Mouse (Mus musculus): ENCODE data around the gene Cat.
A peak's percentile ranks its signal among the peaks of the same experiment; 100 is the strongest.

Gene Cat

DNA sequence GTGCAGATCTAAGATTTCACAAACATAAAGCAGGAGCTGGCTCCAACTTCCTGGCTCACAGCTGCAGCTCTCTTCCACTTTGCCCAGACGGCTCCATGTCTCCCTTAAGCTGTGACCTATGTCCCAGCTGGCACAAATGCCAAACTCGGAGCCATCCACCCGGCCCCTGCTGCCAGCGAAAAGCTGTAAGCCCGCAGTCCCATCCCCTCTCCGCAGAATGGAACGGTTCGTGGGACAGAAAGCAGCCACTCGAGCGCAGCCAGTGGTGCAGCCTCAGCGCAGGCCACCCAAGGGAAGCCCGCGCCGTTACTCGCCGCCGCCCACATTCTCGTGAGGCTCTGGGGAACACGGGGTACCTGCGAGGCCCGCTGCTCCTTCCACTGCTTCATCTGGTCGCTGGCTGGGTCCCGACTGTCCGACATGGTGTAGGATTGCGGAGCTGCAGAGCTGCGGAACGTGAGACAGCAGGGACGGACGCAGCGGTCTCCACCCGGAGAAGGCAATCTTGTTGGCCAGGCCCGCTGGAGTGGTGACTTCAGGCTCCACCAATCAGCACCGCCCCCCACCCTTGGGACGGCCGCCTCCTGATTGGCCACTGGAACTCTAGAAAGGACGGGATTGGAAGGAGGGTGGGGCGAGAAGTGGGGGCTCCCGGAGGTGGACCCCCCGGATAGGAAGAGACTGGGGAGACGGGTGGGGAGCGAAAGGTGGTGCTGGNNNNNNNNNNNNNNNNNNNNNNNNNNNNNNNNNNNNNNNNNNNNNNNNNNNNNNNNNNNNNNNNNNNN is at the start of gene Cat:
Cat (minus strand) TSS at position 544 of the 785 bp plus-strand sequence.
- peak; percentile 97 for DNase-seq

- no peak for DNase-seq
These were observed 40.6 kb upstream of the Cat start for GRCm38 (mm10) chr2:103525596-103525995.

DNA sequence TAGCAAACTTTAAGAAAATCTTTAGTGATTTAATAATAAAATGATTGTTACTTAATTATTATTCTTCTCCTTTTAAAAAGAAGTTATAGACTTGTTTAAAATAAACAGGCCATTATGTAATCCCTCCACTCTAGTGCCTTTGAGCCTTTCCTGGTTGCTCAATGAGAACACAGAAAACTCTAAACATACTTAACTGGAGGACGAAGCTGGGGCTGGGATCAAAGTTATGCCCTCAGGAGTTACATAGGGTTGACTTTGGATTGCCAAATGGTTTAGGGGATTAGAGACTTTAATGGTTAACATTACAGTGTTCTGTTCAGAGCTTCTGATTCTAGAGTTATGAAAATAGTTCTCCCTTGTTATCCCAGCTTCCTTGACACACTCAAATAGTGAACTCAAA is 31.5 kb upstream of the Cat start:
- DNase-seq: no peak

DNA sequence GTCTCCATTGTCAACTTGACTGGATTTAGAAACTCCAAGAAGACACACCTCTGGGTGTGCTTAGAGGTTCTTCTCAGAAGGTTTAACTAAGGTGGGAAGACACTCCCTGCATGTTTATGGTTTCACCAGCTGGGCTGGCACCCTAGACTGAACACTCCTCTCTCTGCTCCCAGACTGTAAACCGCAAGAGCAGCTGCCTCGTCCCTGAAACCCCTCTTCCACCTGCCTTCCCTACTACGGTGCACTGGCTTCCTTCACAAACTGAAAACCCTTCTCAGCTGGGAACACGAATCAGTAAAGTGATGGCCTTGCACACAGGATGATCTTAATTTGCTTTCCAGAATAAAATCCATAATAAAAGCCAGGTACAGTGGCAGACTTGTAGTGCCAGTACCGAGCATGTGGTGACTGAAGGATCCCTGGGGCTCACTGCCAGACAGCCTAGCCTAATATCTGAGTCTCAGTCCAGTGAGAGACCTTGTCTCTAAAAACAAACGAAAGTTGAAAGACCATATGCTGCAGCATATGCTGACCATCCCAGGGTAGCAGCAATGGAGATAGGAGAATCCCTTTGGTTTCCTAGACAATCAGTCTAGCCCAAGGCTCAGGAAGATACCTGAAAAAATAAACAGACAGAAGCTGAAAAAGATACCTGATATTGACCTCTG is 30.7 kb upstream of the Cat start:
- DNase-seq: no peak

GRCm38 (mm10) chr2:103512066-103512795 is 27.3 kb upstream of the Cat start:
- no peak for DNase-seq

DNA sequence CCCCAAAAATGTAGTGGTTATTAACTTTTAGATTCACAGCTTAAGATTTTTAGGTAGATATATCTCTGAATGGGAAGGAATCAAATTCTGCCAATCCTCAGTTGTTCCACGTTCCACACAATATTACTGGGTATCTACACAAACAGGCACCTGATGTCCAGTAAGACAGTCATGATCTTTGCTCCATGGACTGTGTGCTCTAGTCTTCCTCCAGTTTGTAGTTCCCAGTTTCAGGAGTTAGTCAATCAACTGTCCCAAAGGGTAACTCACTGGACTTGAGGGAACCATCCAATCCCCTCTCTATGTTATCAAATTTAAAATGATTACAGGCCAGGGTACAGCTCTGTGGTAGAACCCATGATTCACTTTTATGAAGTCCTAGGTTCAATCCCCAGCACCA is 26.7 kb upstream of the Cat start:
- DNase-seq: no peak

DNA sequence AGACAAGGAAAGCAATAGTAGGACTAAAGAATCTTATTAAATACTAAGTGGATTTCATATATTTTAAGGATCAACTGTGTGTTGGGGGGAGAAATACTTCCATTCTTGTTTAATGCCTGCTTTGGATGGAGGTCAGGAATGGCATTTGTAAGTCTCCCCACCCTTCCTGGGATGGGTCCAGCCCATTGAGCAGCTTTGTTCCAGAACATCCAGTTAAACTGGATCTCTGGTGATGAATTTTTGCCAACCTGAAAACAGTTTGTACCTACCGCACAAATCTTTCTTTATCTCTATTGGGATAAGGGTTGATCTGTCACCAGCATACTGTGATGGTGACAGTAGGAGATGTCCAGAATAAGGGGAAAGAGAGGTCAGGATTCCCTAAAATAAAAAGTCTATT is 26.1 kb upstream of the Cat start:
- no peak for DNase-seq

DNA sequence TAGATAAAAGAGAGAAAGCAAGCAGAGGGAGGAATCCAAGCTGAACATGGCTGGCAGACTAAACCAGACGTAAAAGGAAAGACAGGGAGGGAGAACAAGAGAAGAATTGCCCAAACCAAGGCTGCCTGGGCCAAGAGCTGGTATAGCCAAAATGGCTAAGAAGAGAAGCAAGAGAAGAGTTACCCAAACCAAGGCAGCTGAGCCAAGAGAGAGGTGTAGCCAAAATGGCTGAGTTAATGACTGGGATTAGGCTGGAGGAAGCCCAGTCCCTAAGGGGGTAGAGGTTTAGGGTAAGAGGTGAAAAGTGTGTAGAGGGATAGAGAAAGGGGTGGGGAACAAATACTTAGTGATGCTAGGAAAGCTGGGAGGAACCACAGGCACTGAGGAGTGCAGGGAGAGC is 22.7 kb upstream of the Cat start:
- DNase-seq: no peak

- DNase-seq: no peak
These were observed 21.0 kb upstream of the Cat start for GRCm38 (mm10) chr2:103505956-103506355.

DNA sequence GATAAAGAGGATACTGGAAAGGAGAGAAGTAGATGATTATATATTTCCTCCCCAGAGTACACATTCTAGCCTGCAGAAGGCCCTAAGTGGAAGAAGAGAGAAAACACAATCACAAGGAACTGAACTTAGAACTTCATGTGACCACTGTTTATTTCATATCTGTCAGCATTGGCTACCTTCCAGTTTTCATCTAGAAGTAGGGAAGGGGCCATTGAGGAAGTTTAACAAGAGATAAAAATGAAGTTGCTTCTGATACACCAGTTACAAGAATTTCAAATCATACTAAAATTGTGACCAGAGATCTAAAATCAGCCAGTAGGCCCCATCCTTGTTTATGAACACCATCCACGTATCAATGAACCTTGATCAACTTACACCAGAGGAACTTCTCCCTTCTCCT is 19.5 kb upstream of the Cat start:
- DNase-seq: no peak

GRCm38 (mm10) chr2:103500769-103501168 is 15.8 kb upstream of the Cat start:
- DNase-seq: no peak

GRCm38 (mm10) chr2:103495633-103496418 is 10.9 kb upstream of the Cat start:
- no peak for DNase-seq

- no peak for DNase-seq
These were observed 8.9 kb upstream of the Cat start for GRCm38 (mm10) chr2:103493827-103494226.

DNA sequence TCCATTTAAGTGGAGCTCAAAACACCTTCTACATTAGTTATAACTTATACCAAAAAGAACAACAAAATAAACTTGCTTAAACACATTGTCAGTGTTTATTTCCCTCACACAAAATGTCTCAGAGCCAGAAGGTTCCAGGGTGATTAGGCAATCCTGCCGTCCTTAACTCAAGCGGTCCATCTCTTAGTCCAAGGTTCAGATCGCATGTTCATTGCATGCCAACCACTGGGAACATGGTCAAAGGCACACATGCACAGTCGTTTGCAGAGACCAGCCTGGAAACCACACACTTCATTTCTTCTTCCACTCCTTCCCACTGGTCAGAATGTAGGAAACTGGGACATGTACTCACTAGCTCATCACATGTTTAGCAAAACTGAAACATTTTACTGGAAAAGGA is 7.6 kb upstream of the Cat start:
- DNase-seq: no peak

DNA sequence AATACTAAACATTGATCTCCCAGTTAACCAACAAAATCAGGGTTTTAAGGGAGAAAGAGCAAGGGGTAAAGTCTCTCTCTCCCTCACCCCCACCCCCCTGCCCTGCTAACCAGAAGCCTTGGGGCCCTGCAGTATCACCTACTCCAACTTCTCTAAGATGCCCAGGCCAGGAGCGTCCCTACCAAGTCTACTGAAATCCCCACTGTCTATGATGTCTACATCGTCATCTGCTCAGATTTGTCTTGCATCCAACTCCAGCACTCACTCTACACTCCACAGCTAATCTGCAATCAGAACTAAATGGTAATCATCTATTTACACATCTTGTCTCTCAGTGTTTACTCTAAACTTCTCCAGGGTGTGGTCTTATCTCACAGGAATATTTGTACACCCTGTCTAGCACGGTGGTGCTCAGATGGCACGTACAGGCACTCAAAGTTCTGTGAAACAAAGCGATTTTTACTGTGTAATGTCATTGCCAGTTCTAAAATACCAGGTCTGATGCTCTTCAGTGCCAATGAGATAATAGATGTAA is 907 bp downstream of the Cat start:
- DNase-seq: no peak

GRCm38 (mm10) chr2:103483289-103483985 is 1.5 kb downstream of the Cat start:
- no peak for DNase-seq

- no peak for DNase-seq
These were observed 3.4 kb downstream of the Cat start for GRCm38 (mm10) chr2:103481314-103482231.

DNA sequence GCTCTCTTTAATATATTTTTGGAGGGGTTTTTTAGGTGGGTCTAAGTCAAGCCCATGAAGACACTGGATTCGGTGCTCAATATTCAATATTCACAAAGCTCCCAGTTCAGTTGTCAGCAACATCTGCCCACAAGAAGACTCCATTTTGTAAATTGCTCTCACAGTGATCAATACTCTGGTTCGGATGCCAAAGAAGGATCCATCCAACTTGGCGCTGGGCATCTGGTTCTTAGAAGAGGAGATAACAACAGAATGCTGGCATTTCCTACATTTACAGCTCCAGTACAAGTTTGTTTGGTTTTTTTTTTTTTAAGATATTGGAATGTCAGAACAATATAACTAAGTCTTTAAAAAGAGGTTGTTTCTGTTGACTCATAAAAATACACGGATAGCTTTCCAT is 4.1 kb downstream of the Cat start:
- no peak for DNase-seq

- DNase-seq: no peak
These were observed 4.7 kb downstream of the Cat start for GRCm38 (mm10) chr2:103480240-103480639.

- DNase-seq: no peak
These were observed 6.6 kb downstream of the Cat start for GRCm38 (mm10) chr2:103478326-103478725.

- no peak for DNase-seq
These were observed 7.5 kb downstream of the Cat start for GRCm38 (mm10) chr2:103477456-103477855.
